Mouse (Mus musculus) ES-E14 (cell line): Measurements from ENCODE around the gene Glt28d2. TPM values are rescaled to one million over a fixed set of nuclear protein-coding genes. Genes with fewer than 3 reads are reported as not detected.

Source experiments
- DNase-seq: peaks from one replicate; pipeline ENCODE4 v3.0.0-alpha.2; 2013; ENCODE audit warnings: low read depth, low spot score
- H3K27ac ChIP-seq: 2 replicates; pipeline ENCODE4 v1.5.1; 2012; ENCODE audit warnings: low read depth, mild to moderate bottlenecking, low read length, moderate library complexity, mixed read lengths; ENCODE audit not compliant: poor library complexity, insufficient read depth, severe bottlenecking
- H3K36me3 ChIP-seq: 2 replicates; pipeline ENCODE4 v1.6.1; 2012; ENCODE audit warnings: mild to moderate bottlenecking, low read length, moderate library complexity, mixed read lengths; ENCODE audit not compliant: control insufficient read depth, poor library complexity, insufficient read depth, severe bottlenecking
- H3K4me1 ChIP-seq, 2 experiments: fragments of 150-350 bp in 1 of 2; sonication (generic) in 1 of 2; 2 replicates each; pipeline ENCODE4 v1.6.1; 2012; ENCODE audit warnings: low read length in 2 of 2, mild to moderate bottlenecking in 1 of 2, mixed read lengths in 1 of 2; ENCODE audit not compliant: control insufficient read depth in 2 of 2, insufficient read depth in 2 of 2, poor library complexity in 1 of 2
- H3K4me3 ChIP-seq, 2 experiments: fragments of 150-350 bp in 1 of 2; sonication (generic) in 1 of 2; 2 replicates each; pipeline ENCODE4 v1.5.1; 2012; ENCODE audit warnings: low read length in 2 of 2, low read depth in 1 of 2, mild to moderate bottlenecking in 1 of 2, mixed read lengths in 1 of 2; ENCODE audit not compliant: insufficient read depth in 1 of 2, poor library complexity in 1 of 2, severe bottlenecking in 1 of 2
- H3K9ac ChIP-seq: 2 replicates; pipeline ENCODE4 v1.6.1; 2012; ENCODE audit warnings: low read depth, mild to moderate bottlenecking, low read length, mixed read lengths; ENCODE audit not compliant: poor library complexity, insufficient read depth, severe bottlenecking
- H3K9me3 ChIP-seq: fragments of 150-350 bp; sonication (generic); 2 replicates; pipeline ENCODE4 v1.6.1; 2012; ENCODE audit warnings: low read depth, mild to moderate bottlenecking, low read length; ENCODE audit not compliant: control insufficient read depth, insufficient read depth
- CHD2 ChIP-seq: IDR thresholded peaks from 2 replicates; pipeline ENCODE4 v1.6.1; 2014; ENCODE audit warnings: mild to moderate bottlenecking, low read depth, low read length, inconsistent platforms
- HCFC1 ChIP-seq: IDR thresholded peaks from 2 replicates; pipeline ENCODE4 v1.6.1; 2012; ENCODE audit warnings: low read length, inconsistent platforms, borderline replicate concordance; ENCODE audit not compliant: insufficient read depth
- MAFK ChIP-seq: IDR thresholded peaks from 2 replicates; pipeline ENCODE4 v1.6.1; 2014; ENCODE audit warnings: mild to moderate bottlenecking, low read depth, low read length, inconsistent platforms; ENCODE audit not compliant: insufficient read depth
- ZC3H11A ChIP-seq: IDR thresholded peaks from 2 replicates; pipeline ENCODE4 v1.6.1; 2012; ENCODE audit warnings: low read depth, mild to moderate bottlenecking, inconsistent platforms, low read length, borderline replicate concordance
- ZNF384 ChIP-seq: IDR thresholded peaks from 2 replicates; pipeline ENCODE4 v1.6.1; 2012; ENCODE audit warnings: low read depth, low read length, inconsistent platforms
- in situ Hi-C, 2 experiments: fragments of 600-800 bp; cut with MboI; formaldehyde crosslinking; loops; one replicate each; pipeline ENCODE4 v1.15.1; 2025; ENCODE audit warnings: low sequenced_read_pairs in 2 of 2, inconsistent platforms in 1 of 2; ENCODE audit not compliant: unreplicated experiment in 2 of 2
- total RNA-seq: library from RNA; depleted of rRNA; stranded (reverse); fragments of 300-350 nt; gene quantifications from 2 replicates; pipeline ENCODE4 v1.2.3, GENCODE M21; 2012; rRNA removed

The Glt28d2 gene
- total RNA-seq, 1 experiment: 0.18 TPM

GRCm38 (mm10) chr3:85827815-85828214 is 59.5 kb downstream of the Glt28d2 start:
- in situ Hi-C loops: no loop called here
- no peak for TF ChIP-seq MAFK
- TF ChIP-seq ZNF384: no peak
- no peak for TF ChIP-seq ZC3H11A
- TF ChIP-seq CHD2: no peak
- TF ChIP-seq HCFC1: no peak
- no peaks in the 10 kb centered on the region for H3K9me3 ChIP-seq
- no peak overlapping the region for H3K4me3 ChIP-seq
- no peaks in the 10 kb centered on the region for H3K36me3 ChIP-seq
- no peak overlapping the region for H3K27ac ChIP-seq
- H3K9ac ChIP-seq: no peak overlapping the region
- DNase-seq: no peak
- H3K4me1 ChIP-seq: peaks cover 0 to 9% of the 10 kb centered on the region in 2 experiments; a peak in 1 of 4 replicates

DNA sequence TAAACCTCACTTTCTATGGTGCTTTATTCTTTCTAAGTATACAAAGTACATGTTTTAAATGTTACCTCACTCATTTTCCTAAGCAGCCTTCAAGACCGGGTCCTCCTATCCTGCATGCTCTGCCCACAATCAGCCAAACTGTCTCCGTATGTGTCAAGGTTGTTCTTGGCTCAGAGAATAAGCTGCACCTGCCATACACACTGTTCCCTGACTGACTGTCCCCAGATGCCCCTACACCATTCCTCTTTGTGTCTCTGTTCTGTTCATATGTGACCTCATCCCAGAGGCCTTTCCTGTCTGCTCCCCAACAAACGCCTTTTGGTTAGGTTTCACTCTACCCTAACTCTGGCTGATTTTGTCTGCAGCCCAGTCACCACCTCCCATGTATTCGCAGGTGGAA is 60.0 kb downstream of the Glt28d2 start:
- TF ChIP-seq HCFC1 (no peak), MAFK (no peak), ZC3H11A (no peak), ZNF384 (no peak), CHD2 (no peak)

DNA sequence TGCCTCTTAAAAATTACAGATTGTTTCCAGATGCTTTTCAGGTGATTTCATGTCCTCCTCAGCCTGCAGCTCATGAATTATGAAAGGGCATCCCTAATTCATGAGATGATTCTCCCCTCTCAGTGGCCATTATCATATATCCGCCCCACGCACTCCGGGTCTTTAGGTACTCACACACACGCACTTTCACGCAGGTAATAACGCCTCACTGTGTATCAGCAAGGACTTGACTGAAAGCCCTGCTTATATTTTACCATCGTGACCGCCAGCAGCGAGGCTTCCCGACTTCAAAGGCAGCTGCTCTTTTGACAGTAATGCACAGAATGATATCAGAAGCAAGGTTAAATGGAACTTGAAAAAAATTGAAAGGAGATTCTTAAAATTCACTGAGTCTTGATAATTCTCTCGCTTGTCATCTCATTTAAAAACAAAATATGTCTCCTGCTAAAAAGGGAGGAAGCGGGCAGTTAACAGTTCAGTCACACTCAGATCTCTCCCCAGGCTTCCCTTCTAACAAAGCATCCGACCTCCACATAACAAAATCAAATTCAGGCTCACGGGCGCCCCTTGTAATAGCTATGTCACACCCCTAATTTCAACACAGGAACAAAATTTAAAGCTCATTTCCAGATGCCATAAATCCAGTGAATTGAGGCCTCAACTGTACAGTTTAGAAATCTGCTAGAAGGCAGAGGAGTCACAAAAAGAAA is 66.3 kb downstream of the Glt28d2 start:
- no peak for DNase-seq
- H3K27ac ChIP-seq: no peak overlapping the region
- no peak overlapping the region for H3K4me3 ChIP-seq
- H3K36me3 ChIP-seq: no peaks in the 10 kb centered on the region
- H3K9me3 ChIP-seq: no peaks in the 10 kb centered on the region
- TF ChIP-seq HCFC1 (no peak), ZC3H11A (no peak), ZNF384 (no peak), CHD2 (no peak), MAFK (no peak)
- H3K9ac ChIP-seq: no peak overlapping the region
- in situ Hi-C loops: no loop called here
- H3K4me1 ChIP-seq: no peaks in the 10 kb centered on the region

More for the DNA sequence above, 60.0 kb downstream of the Glt28d2 start:
- in situ Hi-C loops: no loop called here
- H3K9ac ChIP-seq: no peak overlapping the region
- no peak overlapping the region for H3K4me3 ChIP-seq
- DNase-seq: no peak
- H3K9me3 ChIP-seq: no peaks in the 10 kb centered on the region
- peaks cover 0 to 4% of the 10 kb centered on the region in 2 experiments; a peak in 1 of 4 replicates for H3K4me1 ChIP-seq
- H3K27ac ChIP-seq: no peak overlapping the region
- H3K36me3 ChIP-seq: no peaks in the 10 kb centered on the region

Other genes starting within 250 kb of the Glt28d2 start
- 0.79 and 1.4 TPM in 2 replicates for gene Fam160a1, start 70.2 kb downstream of the Glt28d2 start, total RNA-seq
- 0.58 and 1.2 TPM in 2 replicates for gene Gm37240, start within 50 bp of the Glt28d2 start, total RNA-seq
- gene Sh3d19, start 83.6 kb upstream of the Glt28d2 start, total RNA-seq: 13.2 and 22.3 TPM in 2 replicates
- gene Prss48, start 115.0 kb upstream of the Glt28d2 start, total RNA-seq: 0.36 and 1.1 TPM in 2 replicates